Mouse (Mus musculus) cerebellum, postnatal 25 days (tissue): ENCODE measurements around the gene Gnb2.

Source experiments
- DNase-seq, 2 experiments: peaks; one replicate each; pipeline ENCODE4 v3.0.0; 2021; ENCODE audit warnings: mixed read lengths in 2 of 2

Gnb2 gene

DNA sequence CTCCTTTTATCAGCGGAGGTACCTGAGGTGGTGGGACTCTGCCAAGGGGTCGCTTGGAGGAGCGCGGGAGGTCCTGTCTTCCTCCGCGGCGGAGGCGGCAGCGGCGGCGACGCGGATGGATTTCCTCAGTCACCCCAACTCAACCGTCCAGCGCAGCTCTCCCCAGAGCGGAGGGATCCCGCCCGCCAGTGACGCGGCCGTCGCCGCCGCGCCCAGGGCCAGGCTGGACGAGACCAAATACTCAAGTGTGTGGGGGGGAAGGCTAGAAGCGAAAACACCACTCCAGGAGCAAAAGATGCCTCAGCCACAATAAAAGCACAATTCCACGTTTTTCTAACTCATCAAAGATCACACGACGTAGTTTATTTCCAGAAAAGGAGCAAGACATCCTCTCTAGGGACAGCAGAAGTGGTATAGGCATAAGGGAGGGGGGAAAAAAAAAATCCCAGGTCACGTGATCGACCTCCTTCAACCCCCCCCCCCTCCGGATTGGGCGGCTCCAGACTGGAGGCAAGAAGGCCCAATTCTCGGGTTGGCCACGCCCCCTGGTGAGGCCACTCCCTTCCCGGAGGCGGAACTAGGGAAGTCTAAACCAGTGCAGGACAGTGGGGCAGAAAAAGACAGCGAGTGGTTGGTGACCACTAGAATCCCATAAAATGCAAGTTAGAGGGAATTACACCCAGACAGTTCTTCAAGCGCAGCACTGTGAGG, at the start of gene Gnb2, which contains the start of gene Epo:
Gene Gnb2, minus strand, starts transcription at position 394 of the 711 bp plus-strand sequence.
Gene Epo, minus strand, starts transcription at position 126 of the 711 bp plus-strand sequence.
- peak; percentile 97 to 99 for DNase-seq

DNA sequence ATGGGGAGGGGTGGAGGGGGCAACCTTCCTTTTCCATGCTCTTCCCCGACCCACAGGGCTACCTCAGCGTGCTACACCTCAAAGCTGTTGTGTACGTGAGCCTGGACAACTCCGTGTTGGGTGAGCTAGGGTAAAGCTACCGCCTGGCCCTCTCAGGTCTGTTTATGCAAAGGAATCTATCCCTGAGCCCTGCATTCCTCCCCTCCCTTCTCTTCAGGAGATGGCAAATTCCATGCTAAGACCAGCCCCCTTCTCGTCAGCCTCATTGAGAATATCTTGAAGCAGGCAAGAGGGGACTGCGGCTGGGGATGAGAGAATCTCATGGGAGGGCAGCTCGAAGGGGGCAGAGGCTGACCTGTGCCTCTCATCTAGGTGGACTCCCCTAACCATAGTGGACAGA, 49.4 kb upstream of the Gnb2 start:
- no peak for DNase-seq

- no peak for DNase-seq
Observed at GRCm38 (mm10) chr5:137580246-137580645, 46.9 kb upstream of the Gnb2 start.

DNA sequence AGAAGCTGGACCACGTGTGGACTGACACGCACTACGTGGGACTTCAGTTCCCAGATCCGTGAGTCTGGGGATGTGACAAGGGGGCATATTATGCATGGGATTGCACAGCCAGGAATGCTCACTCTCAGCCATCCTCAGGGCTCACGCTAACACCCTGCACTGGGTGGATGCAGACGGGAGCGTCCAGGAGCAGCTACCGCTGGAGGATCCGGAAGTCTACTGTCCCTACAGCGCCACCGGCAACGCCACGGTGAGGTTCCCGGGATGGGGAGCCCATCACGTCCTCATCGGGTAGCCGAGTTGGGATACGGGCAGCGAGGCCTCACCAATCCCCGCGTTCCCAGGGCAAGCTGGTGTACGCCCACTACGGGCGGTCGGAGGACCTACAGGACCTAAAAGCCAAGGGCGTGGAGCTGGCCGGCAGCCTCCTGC, 41.2 kb upstream of the Gnb2 start:
- peak; percentile 75 to 84 for DNase-seq

- DNase-seq = no peak
Observed at GRCm38 (mm10) chr5:137570691-137571586, 37.6 kb upstream of the Gnb2 start.

GRCm38 (mm10) chr5:137570181-137570580, 36.9 kb upstream of the Gnb2 start:
- no peak for DNase-seq

DNA sequence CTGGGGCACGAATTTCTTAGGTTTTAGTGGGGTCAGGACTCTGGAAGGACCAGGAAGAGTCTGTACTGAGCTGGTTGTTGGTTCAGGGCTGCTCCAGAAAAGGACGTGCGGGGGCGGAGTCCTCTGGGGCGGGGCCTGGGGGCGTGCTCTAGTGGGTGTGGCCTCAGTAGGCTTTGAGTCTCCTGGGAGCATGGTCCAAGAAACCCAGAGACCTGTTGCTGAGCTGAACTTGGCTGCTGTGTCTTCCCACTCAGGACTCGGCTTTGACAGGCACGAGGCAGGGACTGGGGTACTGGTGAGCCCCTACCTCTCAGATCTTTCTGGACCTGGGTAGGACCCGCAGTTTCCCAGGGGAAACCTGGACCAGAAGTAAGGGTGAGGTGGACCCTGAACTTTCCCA, 36.4 kb upstream of the Gnb2 start, which contains the start of gene Tfr2:
Gene Tfr2, plus strand, starts transcription at position 176 of the 400 bp plus-strand sequence.
- no peak for DNase-seq

DNA sequence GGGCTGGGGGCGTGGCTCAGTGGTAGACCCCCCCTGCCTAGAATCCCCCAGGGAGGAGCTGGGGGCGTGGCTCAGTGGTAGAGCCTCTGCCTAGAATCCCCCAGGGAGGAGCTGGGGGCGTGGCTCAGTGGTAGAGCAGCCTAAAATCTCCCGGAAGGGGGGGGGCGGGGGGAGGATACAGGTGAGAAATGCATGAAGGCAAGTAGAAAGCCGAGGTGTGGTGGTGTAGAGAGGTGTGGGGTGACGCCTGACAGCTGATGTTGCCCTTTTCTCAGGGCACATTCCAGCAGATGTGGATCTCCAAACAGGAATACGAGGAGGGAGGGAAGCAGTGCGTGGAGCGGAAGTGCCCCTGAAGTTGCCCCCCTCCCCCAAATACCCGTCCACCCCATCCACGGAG, 35.7 kb upstream of the Gnb2 start:
- no peak for DNase-seq

- DNase-seq = no peak
Observed at GRCm38 (mm10) chr5:137568223-137568798, 35.0 kb upstream of the Gnb2 start.

DNA sequence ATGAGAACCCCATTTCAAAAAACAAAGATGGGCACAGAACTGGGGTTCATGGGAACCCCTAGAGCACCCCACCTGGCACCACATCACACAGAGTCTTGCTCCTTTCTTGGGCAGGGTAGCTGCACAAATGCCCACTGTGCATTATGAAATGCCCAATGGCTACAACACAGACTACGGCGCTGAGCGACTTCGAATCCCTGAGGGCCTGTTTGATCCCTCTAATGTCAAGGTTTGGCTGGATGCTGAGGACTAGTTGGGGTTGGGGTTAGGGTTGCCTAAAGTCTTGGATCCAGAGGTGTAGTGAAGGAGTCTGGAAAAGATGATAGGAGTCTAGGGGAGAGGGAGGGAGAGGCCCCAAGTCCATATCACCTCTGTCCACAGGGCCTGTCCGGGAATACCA, 33.1 kb upstream of the Gnb2 start:
- DNase-seq = no peak

GRCm38 (mm10) chr5:137565744-137566143, 32.4 kb upstream of the Gnb2 start:
- no peak for DNase-seq

- no peak for DNase-seq
Observed at GRCm38 (mm10) chr5:137562965-137563364, 29.7 kb upstream of the Gnb2 start.

DNA sequence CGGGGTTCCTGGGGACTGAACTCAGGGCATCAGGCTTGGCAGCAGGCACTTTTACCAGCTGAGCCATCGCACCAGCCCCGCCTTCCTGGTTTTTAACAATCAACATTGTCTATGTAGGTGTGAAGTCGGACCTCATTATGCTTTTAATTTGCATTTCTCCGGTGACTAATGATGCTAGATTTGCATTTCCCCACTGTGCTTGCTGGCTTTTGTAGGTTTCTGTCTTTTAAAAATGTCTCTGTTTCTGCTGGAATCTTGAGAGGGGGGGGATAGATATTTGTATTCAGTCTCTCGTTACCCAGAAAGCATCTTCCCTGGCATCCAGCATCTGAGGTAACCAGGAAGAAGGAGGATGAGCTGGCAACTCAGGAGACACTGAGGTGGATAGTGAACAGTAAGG, 28.2 kb upstream of the Gnb2 start:
- DNase-seq = no peak

GRCm38 (mm10) chr5:137553898-137554297, 20.6 kb upstream of the Gnb2 start:
- no peak for DNase-seq

DNA sequence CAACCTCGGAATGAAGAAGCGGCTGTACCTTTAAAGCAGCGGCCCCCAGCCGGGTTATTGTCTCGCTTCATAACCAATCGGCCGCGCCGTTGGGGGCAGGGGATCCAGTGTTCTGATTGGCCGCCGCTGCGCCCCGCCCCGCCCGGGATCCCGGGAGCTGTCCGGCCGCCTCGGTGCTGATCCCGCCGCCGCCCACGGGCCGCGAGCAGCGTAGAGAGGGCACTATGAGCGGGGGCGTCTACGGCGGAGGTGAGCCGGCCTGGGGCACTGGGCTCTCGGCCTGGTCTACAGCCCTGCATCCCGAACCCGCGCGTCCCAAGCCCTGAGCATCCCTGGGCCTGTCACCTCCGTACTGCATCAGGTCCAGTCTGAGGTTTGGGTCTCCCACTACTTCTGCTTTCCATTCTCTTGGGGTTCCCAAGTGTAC, 20.1 kb upstream of the Gnb2 start, which contains the start of gene Actl6b:
Gene Actl6b, plus strand, starts transcription at position 107 of the 427 bp plus-strand sequence.
- DNase-seq = peak; percentile 97 to 99

GRCm38 (mm10) chr5:137553000-137553399, 19.7 kb upstream of the Gnb2 start:
- no peak for DNase-seq

DNA sequence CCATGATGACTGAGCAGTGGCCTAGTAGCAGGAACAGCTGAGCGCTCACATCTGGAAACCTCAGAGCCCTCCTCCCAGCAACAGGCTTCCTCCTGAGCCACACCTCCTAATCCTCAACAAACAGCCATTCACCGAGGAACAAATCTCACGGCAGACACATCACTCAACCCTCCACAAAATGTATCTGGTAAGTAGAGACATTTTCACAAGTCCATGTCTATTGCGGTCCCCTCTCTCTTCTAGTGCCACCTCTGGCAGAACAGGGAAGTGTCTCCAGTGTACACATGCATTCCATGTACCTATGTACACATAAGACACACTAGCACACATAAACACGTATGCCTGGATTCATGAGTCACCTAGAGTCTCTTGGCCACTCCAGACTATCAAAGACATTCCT, 17.8 kb upstream of the Gnb2 start:
- DNase-seq = peak in 1 of 2 experiments; percentile 61

- DNase-seq = no peak
Observed at GRCm38 (mm10) chr5:137549840-137550239, 16.5 kb upstream of the Gnb2 start.

GRCm38 (mm10) chr5:137545596-137545995, 12.3 kb upstream of the Gnb2 start:
- DNase-seq = no peak

DNA sequence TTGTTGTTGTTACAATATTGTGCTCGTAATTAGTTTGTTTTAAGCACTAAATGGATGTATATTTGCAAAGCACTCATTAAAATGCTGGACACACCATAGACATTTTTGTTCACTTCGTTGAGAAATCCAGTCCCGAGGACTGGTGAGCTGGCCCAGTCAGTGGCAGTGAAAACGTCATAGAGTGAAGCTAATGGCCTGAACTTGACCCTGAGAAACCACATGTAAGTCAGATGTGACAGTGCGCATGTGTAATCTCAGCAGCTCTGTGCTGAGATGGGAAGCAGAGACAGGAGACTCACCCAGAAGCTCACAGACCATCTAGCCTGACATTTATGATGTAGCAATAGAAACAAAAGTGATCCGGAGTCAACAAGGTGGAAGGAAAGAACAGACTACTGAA, 11.6 kb upstream of the Gnb2 start:
- DNase-seq = no peak

DNA sequence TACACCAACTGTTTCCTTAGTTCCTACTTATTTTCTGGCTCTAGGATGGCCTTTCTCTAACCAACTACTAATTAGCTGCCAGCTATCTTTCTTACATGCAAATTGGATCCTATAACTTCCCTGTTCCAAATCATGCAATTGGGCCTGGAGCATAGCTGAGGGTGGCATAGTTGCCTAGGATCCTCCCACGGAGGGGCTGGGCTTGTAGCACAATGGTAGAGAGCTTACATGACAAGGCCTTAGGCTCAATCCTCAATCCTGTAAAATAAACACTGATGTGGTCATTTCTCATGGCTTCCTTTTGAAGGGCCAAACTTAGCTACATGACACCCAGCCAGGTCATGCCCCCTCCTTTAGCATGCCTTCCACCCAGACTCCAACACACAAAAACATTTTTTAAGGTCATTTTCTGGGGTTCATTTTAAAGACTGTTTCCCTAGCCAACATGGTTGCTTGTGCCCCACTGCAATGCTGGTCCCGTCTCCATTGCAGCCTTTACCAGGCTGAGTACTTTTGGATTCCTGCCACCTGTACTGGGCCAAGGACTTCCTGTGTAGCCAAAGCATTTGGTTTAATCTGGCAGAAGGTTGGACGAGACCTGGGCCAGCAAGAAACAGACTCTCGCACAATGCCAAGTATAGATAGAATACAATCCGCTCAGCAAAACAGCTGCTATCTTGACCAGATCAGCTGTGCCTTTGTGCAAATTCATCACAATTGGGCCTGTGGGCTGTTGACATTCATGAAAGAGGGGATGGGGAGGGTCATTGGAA, 8.6 kb upstream of the Gnb2 start:
- DNase-seq = peak; percentile 75 to 81

DNA sequence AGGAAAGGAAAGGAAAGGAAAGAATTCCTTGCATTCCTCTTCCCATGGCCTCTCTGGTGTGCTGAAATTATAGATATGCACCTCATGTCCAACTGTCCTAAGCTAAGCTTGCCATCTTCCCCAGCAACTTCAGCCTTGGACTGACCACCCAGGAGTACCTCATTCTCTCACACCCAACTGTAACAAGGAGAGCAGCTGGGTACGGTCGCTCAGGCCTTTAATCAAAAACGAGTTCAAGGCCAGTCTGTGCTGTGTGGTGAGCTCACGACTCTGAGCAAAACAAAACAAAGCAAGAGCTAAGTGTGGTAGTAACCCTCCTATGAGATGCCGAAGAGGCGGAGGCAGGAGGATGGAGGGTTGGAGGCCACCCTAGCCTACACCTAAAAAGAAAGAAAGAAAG, 7.7 kb upstream of the Gnb2 start:
- DNase-seq = peak in 1 of 2 experiments; percentile 2
